In genomic region chr1:169139507-169139906, GRCm38 (mm10) we compare ENCODE assay signal across 11 mouse cellular contexts.
A peak's percentile ranks its signal among the peaks of the same experiment; 100 is the strongest.
DNase-seq lines count a peak whose midpoint lies in the region; ATAC-seq and TF ChIP-seq lines count a peak whose summit lies in the region.
"Had no signal": no experiment of that assay in that cellular context is flagged by ENCODE, and none has a peak within 500 bp of the region (broad histone marks: within the 10 kb centered on the region; RNA-seq: fewer than 3 reads in every experiment).

No protein-coding gene starts in this region.

- no peak for TF ChIP-seq POLR2A in kidney, adult 2 months (IDR thresholded peaks at IDR 0.05; ENCODE audit: low read depth, low read length)

- H3K36me3 ChIP-seq in kidney, adult 2 months (ENCODE audit: control insufficient read depth, insufficient read depth, low read length): no peaks in the 10 kb centered on the region
- no peaks in the 10 kb centered on the region for H3K36me3 ChIP-seq in midbrain, embryonic 16.5 days (ENCODE audit: control insufficient read depth, insufficient read depth, low read length)

- H3K4me3 ChIP-seq in kidney, adult 2 months (ENCODE audit: insufficient read depth, low read depth, low read length): no peak overlapping the region
- H3K4me3 ChIP-seq in midbrain, embryonic 16.5 days (ENCODE audit: low read depth, low read length): no peak overlapping the region
- H3K4me3 ChIP-seq in layer of hippocampus, adult 2 months: no peak overlapping the region

- peak overlapping the region; percentile 12; the same call in 1 of the 2 replicates for H3K27ac ChIP-seq in kidney, adult 2 months (ENCODE audit: insufficient read depth, low read depth, low read length)
- H3K27ac ChIP-seq in midbrain, embryonic 16.5 days (ENCODE audit: low read length): no peak overlapping the region
- H3K27ac ChIP-seq in layer of hippocampus, adult 2 months: no peak overlapping the region
- H3K27ac ChIP-seq: kidney, postnatal 0 days had no signal

- no peaks in the 10 kb centered on the region; the same call in 1 of the 2 replicates for H3K9me3 ChIP-seq in midbrain, embryonic 16.5 days (replicated peaks; ENCODE audit: control insufficient read depth, low read length, poor library complexity, severe bottlenecking)

- no peak overlapping the region for H3K4me2 ChIP-seq in midbrain, embryonic 16.5 days (ENCODE audit: low read length)

- no peaks in the 10 kb centered on the region for H3K27me3 ChIP-seq in kidney, adult 2 months (replicated peaks; ENCODE audit: control insufficient read depth, insufficient read depth, low read length)
- no peaks in the 10 kb centered on the region for H3K27me3 ChIP-seq in midbrain, embryonic 16.5 days (ENCODE audit: control insufficient read depth, insufficient read depth, low read depth, low read length)

- TF ChIP-seq CTCF in kidney, adult 2 months (conservative IDR thresholded peaks at IDR 0.05; ENCODE audit: insufficient read depth, insufficient read length, low read depth, low read length): no peak
- TF ChIP-seq CTCF in layer of hippocampus, adult 2 months (conservative IDR thresholded peaks at IDR 0.05): no peak

- WGBS in kidney, adult 2 months: 19% methylated on average over 5 of the region's 5 CpGs
- WGBS in midbrain, embryonic 16.5 days: 29% methylated on average over 5 of the region's 5 CpGs

- intact Hi-C loops in heart, postnatal 14 days (cut with DNase I): no loop called here

- ATAC-seq in midbrain, embryonic 16.5 days: peak; percentile 58; the same call in 1 of the 2 replicates

- H3K4me1 ChIP-seq in kidney, adult 2 months (ENCODE audit: control insufficient read depth, insufficient read depth, low read length): no peaks in the 10 kb centered on the region
- peaks cover 2% of the 10 kb centered on the region; the same call in 1 of the 2 replicates for H3K4me1 ChIP-seq in midbrain, embryonic 16.5 days (ENCODE audit: control insufficient read depth, insufficient read depth, low read length)

- DNase-seq in cerebellum, postnatal 10 days: peak; percentile 66 to 78
- no peak for DNase-seq in cerebellum, postnatal 4 days (ENCODE audit: low spot score in 2 of 2)
- peak; percentile 2 to 9 for DNase-seq in heart, postnatal 14 days
- DNase-seq in heart, adult 18-20 months: no peak
- peak; percentile 92 for DNase-seq in kidney, adult 2 months
- no peak for DNase-seq in layer of hippocampus, adult 8-10 months (ENCODE audit: low spot score in 2 of 2)
- DNase-seq in layer of hippocampus, adult 2 months (ENCODE audit: low spot score in 2 of 2): no peak
- DNase-seq: adrenal gland, postnatal 25 days; thymus, postnatal 4 days had no signal

- H3K9ac ChIP-seq in midbrain, embryonic 16.5 days (ENCODE audit: low read depth, low read length): no peak overlapping the region

Comparison
In these comparisons a context has a peak if more than half of its experiments do, and no peak if none do; other contexts are left out.
1. DNase-seq: peak in cerebellum, postnatal 10 days (2 of 2), heart, postnatal 14 days (2 of 2) and kidney, adult 2 months (single experiment); none in cerebellum, postnatal 4 days (0 of 2), heart, adult 18-20 months (0 of 2), layer of hippocampus, adult 8-10 months (0 of 2) and layer of hippocampus, adult 2 months (0 of 2).